Mouse (Mus musculus) bone marrow macrophage, adult 2 months (primary cell): ENCODE measurements around the gene Galnt11.
"Not testable (repeated sequence)": the region's sequence is repeated elsewhere in the genome, so short reads cannot be mapped to it uniquely, and the experiment has no call there.

Experiments used
- CTCF ChIP-seq: IDR thresholded peaks from 2 replicates; pipeline ENCODE4 v1.5.1; 2012; ENCODE audit warnings: low read depth, mild to moderate bottlenecking, low read length, moderate library complexity
- POLR2A ChIP-seq: IDR thresholded peaks from 2 replicates; pipeline ENCODE4 v1.6.1; 2012; ENCODE audit warnings: mild to moderate bottlenecking, low read depth, low read length, borderline replicate concordance

- TF ChIP-seq CTCF, POLR2A: not testable (repeated sequence)
Measured at GRCm38 (mm10) chr5:25177937-25178336, 43.8 kb upstream of the Galnt11 start.
